Comparison of ENCODE assay signal across 18 mouse cellular contexts in the genomic region with DNA sequence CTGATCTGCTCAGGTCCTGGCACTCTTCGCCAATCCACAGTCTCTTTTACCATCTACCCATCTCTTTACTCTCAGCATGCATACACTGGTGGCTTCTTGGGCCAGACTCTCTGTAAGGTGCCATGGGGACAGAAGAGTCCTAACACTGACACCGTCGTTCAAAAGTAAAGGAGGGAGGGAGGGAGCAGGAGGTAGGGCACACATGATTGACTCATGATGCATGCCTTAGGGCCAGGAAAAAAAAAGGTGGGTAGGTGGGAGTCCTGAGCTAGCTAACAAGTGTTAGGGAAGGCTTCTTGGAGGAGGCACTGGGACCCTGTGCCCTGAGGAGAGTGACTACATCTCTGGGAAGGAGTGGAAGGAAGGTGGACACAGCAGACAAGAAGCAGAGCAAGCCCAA. TPM values are rescaled to one million over a fixed set of nuclear protein-coding genes. Genes with fewer than 3 reads are reported as not detected.
DNase-seq lines count a peak whose midpoint lies in the region; ATAC-seq and TF ChIP-seq lines count a peak whose summit lies in the region.
"Had no signal": no experiment of that assay in that cellular context is flagged by ENCODE, and none has a peak within 500 bp of the region (broad histone marks: within the 10 kb centered on the region; RNA-seq: fewer than 3 reads in every experiment).

No protein-coding gene starts in this region.

- H3K4me1 ChIP-seq in forebrain, embryonic 14.5 days (ENCODE audit: control insufficient read depth, insufficient read depth, low read length) = peaks cover 49% of the 10 kb centered on the region
- H3K4me1 ChIP-seq in hindbrain, postnatal 0 days (ENCODE audit: insufficient read depth, low read length) = peaks cover 16% of the 10 kb centered on the region; the same call in 1 of the 2 replicates
- peaks cover 80% of the 10 kb centered on the region for H3K4me1 ChIP-seq in neural tube, embryonic 13.5 days (replicated peaks)

- H3K27ac ChIP-seq in layer of hippocampus, adult 2 months = peak overlapping the region; percentile 90
- H3K27ac ChIP-seq in forebrain, embryonic 14.5 days (ENCODE audit: low read depth, low read length) = no peak overlapping the region; the same call in 1 of the 2 replicates
- no peak overlapping the region for H3K27ac ChIP-seq in hindbrain, postnatal 0 days
- H3K27ac ChIP-seq in neural tube, embryonic 13.5 days (replicated peaks) = no peak overlapping the region
- H3K27ac ChIP-seq: heart, adult 2 months; lung, embryonic 15.5 days; stomach, embryonic 15.5 days had no signal

- no peak for TF ChIP-seq CTCF in layer of hippocampus, adult 2 months (conservative IDR thresholded peaks at IDR 0.05)
- TF ChIP-seq CTCF in hindbrain, postnatal 0 days (IDR thresholded peaks at IDR 0.05; ENCODE audit: low read depth) = no peak

- H3K4me2 ChIP-seq in forebrain, embryonic 14.5 days (ENCODE audit: low read length) = peak overlapping the region; percentile 62
- H3K4me2 ChIP-seq in hindbrain, postnatal 0 days (ENCODE audit: low read depth, low read length) = peak overlapping the region; percentile 94
- H3K4me2 ChIP-seq in neural tube, embryonic 13.5 days = peak overlapping the region; percentile 97

- peak overlapping the region; percentile 61 for H3K4me3 ChIP-seq in layer of hippocampus, adult 2 months
- peak overlapping the region; percentile 94 for H3K4me3 ChIP-seq in forebrain, embryonic 14.5 days (ENCODE audit: low read depth, low read length)
- peak overlapping the region; percentile 75 for H3K4me3 ChIP-seq in hindbrain, postnatal 0 days (ENCODE audit: low read length)
- peak overlapping the region; percentile 79 for H3K4me3 ChIP-seq in neural tube, embryonic 13.5 days
- H3K4me3 ChIP-seq: heart, adult 2 months; lung, embryonic 15.5 days; stomach, embryonic 15.5 days had no signal

- no peak for DNase-seq in layer of hippocampus, adult 2 months (ENCODE audit: low spot score in 2 of 2)
- DNase-seq in layer of hippocampus, postnatal 36 days = no peak
- DNase-seq in forebrain, embryonic 14.5 days (ENCODE audit: low spot score) = no peak
- no peak for DNase-seq in hindbrain, postnatal 0 days (ENCODE audit: low spot score)
- no peak for DNase-seq in cerebellum, adult 18-20 months
- DNase-seq in gastrocnemius, postnatal 25 days = no peak
- no peak for DNase-seq in right cerebral cortex, adult 18-20 months
- DNase-seq: cerebellum, adult 8-10 months; heart, adult 2 months; kidney, postnatal 10 days; thymus, postnatal 14 days had no signal

- H3K9me3 ChIP-seq in forebrain, embryonic 14.5 days (replicated peaks; ENCODE audit: control insufficient read depth, low read length) = no peaks in the 10 kb centered on the region
- no peaks in the 10 kb centered on the region for H3K9me3 ChIP-seq in hindbrain, postnatal 0 days (ENCODE audit: low read length)
- no peaks in the 10 kb centered on the region for H3K9me3 ChIP-seq in neural tube, embryonic 13.5 days
- H3K9me3 ChIP-seq: lung, embryonic 15.5 days; stomach, embryonic 15.5 days had no signal

- no peaks in the 10 kb centered on the region; the same call in 1 of the 2 replicates for H3K27me3 ChIP-seq in forebrain, embryonic 14.5 days (replicated peaks; ENCODE audit: control insufficient read depth, insufficient read depth, low read length)
- H3K27me3 ChIP-seq in hindbrain, postnatal 0 days (ENCODE audit: insufficient read depth, low read length) = no peaks in the 10 kb centered on the region
- H3K27me3 ChIP-seq in neural tube, embryonic 13.5 days = peaks cover 51% of the 10 kb centered on the region

- peaks cover 6% of the 10 kb centered on the region for H3K36me3 ChIP-seq in forebrain, embryonic 14.5 days (ENCODE audit: control insufficient read depth, insufficient read depth, low read length)
- no peaks in the 10 kb centered on the region for H3K36me3 ChIP-seq in hindbrain, postnatal 0 days (ENCODE audit: insufficient read depth, low read length)
- no peaks in the 10 kb centered on the region for H3K36me3 ChIP-seq in neural tube, embryonic 13.5 days
- H3K36me3 ChIP-seq: G1E; lung, embryonic 15.5 days; stomach, embryonic 15.5 days had no signal

- 61% methylated on average over 3 of the region's 3 CpGs for WGBS in forebrain, embryonic 14.5 days
- 53% methylated on average over 3 of the region's 3 CpGs for WGBS in hindbrain, postnatal 0 days
- 63% methylated on average over 3 of the region's 3 CpGs for WGBS in neural tube, embryonic 13.5 days

- no peak for ATAC-seq in forebrain, embryonic 14.5 days
- no peak for ATAC-seq in hindbrain, postnatal 0 days
- ATAC-seq in neural tube, embryonic 13.5 days (ENCODE audit: low read depth) = no peak

- H3K9ac ChIP-seq in forebrain, embryonic 14.5 days (ENCODE audit: low read length) = peak overlapping the region; percentile 97
- no peak overlapping the region for H3K9ac ChIP-seq in hindbrain, postnatal 0 days (replicated peaks; ENCODE audit: low read length)
- H3K9ac ChIP-seq in neural tube, embryonic 13.5 days = peak overlapping the region; percentile 89
- H3K9ac ChIP-seq: lung, embryonic 15.5 days; stomach, embryonic 15.5 days had no signal

RNA-seq across cellular contexts. Expression of gene Foxo6, which starts 1.9 kb away (rescaled TPM):
- total RNA-seq in layer of hippocampus, adult 2 months (2021) = 10 to 100 TPM; 32.8 to 32.9 TPM
- 10 to 100 TPM; 37.1 to 38.6 TPM for total RNA-seq in layer of hippocampus, postnatal 36 days (2021)
- 4.9 and 6.5 TPM in 2 replicates for polyA plus RNA-seq in forebrain, embryonic 14.5 days (2014; fragmentation: Nextera tagmentation; extraction: Ambion mirVana)
- 23.8 and 25.1 TPM in 2 replicates for total RNA-seq in hindbrain, postnatal 0 days (2014; rRNA removed)
- 1.2 and 1.3 TPM in 2 replicates for polyA plus RNA-seq in hindbrain, postnatal 0 days (2015; fragmentation: Nextera tagmentation; extraction: Ambion mirVana)
- polyA plus RNA-seq in neural tube, embryonic 13.5 days (2015; fragmentation: Nextera tagmentation; extraction: Ambion mirVana) = 0.62 and 1.0 TPM in 2 replicates
- total RNA-seq in gastrocnemius, postnatal 25 days (2021) = 1 to 10 TPM; 7.0 to 8.9 TPM
- total RNA-seq: G1E; hematopoietic stem cell, adult 5-6 weeks; liver, adult 2 months; megakaryocyte-erythroid progenitor cell, adult 5-6 weeks had no signal
- polyA plus RNA-seq: G1E had no signal
